Mouse (Mus musculus) urinary bladder, postnatal 0 days (tissue): Measurements from ENCODE around the gene Poc5. TPM values are rescaled to one million over a fixed set of nuclear protein-coding genes. Genes with fewer than 3 reads are reported as not detected.

Experiments used
- microRNA-seq: library from miRNA; unstranded; fragments of <30 nt; microRNA quantifications from one replicate; pipeline ENCODE4, GENCODE M21; 2016
- polyA plus RNA-seq: library from polyadenylated mRNA; unstranded; fragments of >200 nt; fragmentation: Nextera tagmentation; extraction: Ambion mirVana; gene quantifications from 2 replicates; pipeline ENCODE4 v1.2.1, GENCODE M21; 2015

The Poc5 gene
- 5.3 and 6.4 TPM in 2 replicates for polyA plus RNA-seq

DNA sequence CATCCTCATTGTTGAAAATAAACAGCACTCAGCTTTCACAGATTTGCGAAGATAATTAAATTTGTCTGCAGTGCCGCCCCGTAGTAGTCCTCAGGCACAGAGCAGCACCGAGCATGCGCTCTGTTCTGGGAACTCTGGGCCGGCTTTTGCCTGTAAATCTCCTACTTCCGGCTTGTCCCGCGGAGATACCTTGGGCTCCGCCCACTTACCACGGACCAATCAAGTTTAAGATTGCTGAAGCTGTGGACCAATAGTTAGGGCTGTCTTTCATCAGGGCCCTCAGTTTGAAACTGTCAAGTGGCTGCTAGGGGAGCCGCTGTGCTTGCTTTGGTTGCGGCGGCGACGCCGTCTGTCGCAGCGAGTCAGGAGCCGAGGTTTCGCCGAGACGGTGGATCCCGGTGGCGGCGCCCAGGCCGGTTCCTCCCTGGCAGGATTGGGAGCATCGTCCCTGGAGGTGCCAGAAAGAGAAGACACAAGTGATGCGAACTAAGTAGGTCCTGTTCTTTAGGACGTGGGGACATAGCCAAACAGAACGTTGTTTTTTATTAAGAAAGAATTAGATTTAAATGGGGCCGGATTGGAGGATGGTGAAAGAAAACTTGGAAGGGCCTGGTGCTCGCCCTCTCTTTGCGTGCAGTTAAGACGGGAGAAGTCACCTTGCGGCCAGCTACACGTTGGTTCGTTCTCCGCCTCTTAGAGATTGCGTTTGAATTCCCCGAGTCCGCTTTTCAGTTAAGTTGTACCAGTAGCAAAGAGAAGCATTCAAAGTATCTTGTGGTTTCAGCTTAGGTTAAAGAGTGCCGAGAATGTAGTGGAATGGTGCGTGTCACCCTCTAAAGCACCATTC lies at the start of gene Poc5:
Gene Poc5, plus strand, starts transcription at position 253 of the 847 bp plus-strand sequence.

Small RNAs within 50 kb of the gene (microRNA-seq; reads per million reads assigned to microRNA genes)
- not detected for gene Gm25213

Other genes starting within 250 kb of the Poc5 start
- gene Ankdd1b, start 82.9 kb downstream of the Poc5 start, polyA plus RNA-seq, result 1.5 and 1.7 TPM in 2 replicates
- not detected in 2 replicates for gene Gm17622, start 102.4 kb downstream of the Poc5 start, polyA plus RNA-seq
- gene Polk, start 154.3 kb downstream of the Poc5 start, polyA plus RNA-seq, result 7.3 and 8.2 TPM in 2 replicates
- 11.4 and 11.5 TPM in 2 replicates for gene Col4a3bp, start 154.3 kb downstream of the Poc5 start, polyA plus RNA-seq